Mouse (Mus musculus) liver, adult 10 weeks (tissue): ENCODE results near the gene Krtap4-7. TPM values are rescaled to one million over a fixed set of nuclear protein-coding genes. Genes with fewer than 3 reads are reported as not detected.

Source experiments
- polyA plus RNA-seq: library from polyadenylated mRNA; stranded (reverse); fragments of 350-450 nt; fragmentation: Illumina TruSeq; extraction: RNeasy Lipid Tissue Mini Kit (QIAGEN cat#74804); gene quantifications from one replicate; pipeline ENCODE4 v1.2.3, GENCODE M21; 2014; ENCODE audit warnings: low read depth, low replicate concordance

Krtap4-7 gene
- not detected for polyA plus RNA-seq

DNA sequence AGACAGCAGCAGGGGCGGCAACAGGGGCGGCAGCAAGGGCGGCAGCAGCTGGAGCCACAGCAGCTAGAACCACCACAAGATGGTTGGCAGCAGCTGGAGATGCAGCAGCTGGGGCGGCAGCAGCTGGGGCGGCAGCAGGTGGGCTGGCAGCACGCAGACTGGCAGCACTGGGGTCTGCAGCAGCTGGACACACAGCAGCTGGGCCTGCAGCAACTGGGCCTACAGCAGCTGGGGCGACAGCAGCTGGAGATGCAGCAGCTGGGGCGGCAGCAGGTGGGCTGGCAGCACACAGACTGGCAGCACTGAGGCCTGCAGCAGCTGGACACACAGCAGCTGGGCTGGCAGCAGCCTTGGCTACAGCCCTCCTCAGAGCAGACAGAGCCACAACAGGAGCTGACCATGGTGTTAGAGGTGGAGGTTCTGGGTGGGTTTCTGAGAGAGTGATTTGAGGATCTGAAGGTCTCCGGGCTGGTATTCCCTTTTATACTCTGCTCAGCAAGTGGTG, at the start of gene Krtap4-7:
Krtap4-7 (minus strand) TSS at position 455 of the 505 bp plus-strand sequence.

DNA sequence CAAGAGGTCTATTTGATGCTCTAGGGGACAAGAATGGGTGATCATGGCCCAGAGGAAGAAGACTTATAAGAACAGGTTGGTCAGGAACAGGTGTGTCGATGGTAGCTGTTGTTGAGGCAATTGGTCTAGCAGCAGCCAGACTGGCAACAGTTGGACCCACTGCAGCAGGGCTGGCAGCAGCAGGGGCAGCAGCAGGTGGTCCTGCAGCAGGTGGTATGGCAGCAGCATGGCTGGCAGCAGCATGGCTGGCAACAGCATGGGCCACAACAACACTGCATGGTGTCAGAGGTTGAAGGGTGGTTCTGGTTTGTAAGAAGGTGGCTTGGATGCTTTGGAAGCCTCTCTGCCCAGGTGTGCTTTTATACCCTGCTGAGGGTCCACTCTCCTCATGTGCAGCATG, 46.6 kb upstream of the Krtap4-7 start, which contains the start of gene Gm14190:
Gm14190 (minus strand) TSS at position 278 of the 400 bp plus-strand sequence.

DNA sequence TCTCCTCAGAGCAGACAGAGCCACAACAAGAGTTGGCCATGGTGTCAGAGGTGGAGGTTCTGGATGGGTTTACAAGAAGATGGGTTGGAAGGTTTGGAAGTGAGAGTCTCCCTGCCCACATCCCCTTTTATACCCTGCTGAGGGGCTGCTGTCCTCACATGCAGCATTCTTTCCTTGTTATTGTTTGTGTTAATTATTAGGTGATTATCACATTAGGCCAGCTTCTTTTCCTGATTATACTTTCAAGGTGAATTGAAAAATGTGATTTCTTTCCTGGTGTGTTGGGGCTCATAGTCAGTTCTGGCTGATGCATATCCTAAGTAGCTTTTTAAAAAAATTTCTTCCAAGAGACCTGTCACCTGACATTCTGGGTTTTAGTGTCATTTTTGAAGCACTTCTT, 22.0 kb upstream of the Krtap4-7 start, which contains the start of gene Krtap4-6:
Krtap4-6 (minus strand) TSS at position 101 of the 400 bp plus-strand sequence.

DNA sequence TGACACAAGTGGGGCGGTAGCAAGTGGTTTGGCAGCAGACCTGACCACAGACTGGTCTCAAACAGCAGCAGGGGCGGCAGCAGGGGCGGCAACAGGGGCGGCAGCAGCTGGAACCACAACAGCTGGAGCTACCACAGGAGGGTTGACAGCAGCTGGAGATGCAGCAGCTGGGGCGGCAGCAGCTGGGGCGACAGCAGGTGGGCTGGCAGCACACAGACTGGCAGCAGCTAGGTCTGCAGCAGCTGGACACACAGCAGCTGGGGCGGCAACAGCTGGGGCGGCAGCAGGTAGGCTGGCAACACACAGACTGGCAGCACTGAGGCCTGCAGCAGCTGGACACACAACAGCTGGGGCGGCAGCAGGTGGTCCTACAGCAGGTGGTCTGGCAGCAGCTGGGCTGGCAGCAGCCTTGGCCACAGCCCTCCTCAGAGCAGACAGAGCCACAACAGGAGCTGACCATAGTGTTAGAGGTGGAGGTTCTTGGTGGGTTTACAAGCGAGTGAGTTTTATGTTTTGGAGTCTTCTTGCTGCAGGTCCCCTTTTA, 14.7 kb upstream of the Krtap4-7 start, which contains the start of gene Gm11563:
Gm11563 (minus strand) TSS at position 494 of the 544 bp plus-strand sequence.

DNA sequence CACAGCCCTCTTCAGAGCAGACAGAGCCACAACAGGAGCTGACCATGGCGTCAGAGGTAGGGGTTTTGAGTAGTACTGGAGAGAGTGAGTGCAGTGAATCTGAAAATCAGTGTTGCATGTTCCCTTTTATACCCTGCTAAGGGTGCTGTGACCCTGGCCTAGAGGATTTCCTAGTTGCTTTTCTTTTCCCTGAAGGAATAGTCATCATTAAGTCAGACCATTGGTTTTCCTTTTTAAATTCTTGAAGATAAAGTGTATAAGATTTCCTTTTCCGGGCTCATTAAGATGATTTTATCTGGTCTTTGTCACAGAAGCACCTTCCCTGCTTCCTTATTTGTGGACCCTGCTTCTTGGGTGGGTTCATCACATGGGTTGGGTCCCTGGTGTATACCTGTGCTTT, 6.2 kb upstream of the Krtap4-7 start, which contains the start of gene Gm11555:
Gm11555 (minus strand) TSS at position 101 of the 400 bp plus-strand sequence.

DNA sequence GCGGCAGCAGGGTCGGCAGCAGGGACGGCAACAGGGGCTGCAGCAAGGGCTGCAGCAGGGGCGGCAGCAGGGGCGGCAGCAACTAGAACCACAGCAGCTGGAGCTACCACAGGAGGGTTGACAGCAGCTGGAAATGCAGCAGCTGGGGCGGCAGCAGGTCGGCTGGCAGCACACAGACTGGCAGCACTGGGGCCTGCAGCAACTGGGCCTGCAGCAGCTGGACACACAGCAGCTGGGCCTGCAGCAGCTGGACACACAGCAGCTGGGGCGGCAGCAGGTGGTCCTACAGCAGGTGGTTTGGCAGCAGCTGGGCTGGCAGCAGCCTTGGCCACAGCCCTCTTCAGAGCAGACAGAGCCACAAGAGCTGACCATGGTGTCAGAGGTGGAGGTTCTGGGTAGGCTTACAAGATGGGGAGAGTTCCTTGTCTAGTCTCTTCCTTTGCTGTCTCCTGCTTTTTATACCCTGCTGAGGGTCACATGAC, 9.2 kb downstream of the Krtap4-7 start, which contains the start of gene Krtap4-2:
Krtap4-2 (minus strand) TSS at position 432 of the 482 bp plus-strand sequence.

DNA sequence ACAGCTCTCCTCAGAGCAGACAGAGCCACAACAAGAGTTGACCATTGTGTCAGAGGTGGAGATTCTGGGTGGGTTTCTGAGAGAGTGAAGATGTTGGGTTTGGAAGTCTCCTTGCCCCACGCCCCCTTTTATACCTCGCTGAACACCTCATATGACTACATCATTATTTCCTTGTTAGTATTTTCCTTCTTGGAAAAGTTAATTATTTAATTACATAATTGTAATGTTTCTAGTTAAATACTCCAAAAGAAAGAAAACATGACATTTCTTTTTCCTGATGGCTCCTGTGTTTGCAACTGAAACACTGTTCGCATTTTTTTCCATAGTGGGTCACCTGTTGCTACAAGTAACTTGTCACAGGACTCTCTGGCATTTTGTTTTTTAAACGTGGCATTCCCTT, 15.8 kb downstream of the Krtap4-7 start, which contains the start of gene Krtap4-1:
Krtap4-1 (minus strand) TSS at position 101 of the 400 bp plus-strand sequence.

DNA sequence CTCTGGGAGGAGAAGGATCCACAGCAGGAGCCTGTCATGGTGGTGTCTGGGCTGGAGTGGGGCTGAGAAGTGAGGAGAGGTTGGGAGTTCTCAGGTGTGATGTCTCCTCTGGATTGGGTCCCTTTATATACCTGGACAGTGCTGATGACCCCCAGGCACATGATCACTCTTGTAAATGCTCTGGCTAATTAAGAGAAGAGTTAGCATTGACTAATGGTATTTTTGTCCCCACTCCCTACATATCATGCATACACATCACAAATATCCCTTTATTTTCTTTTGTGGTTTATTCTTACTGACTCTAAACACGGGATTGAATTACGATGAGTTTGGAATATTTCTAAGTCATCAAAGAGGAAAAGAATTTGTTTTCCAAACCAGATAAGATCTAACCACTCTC, 23.6 kb downstream of the Krtap4-7 start, which contains the start of gene Gm11562:
Gm11562 (minus strand) TSS at position 101 of the 400 bp plus-strand sequence.

DNA sequence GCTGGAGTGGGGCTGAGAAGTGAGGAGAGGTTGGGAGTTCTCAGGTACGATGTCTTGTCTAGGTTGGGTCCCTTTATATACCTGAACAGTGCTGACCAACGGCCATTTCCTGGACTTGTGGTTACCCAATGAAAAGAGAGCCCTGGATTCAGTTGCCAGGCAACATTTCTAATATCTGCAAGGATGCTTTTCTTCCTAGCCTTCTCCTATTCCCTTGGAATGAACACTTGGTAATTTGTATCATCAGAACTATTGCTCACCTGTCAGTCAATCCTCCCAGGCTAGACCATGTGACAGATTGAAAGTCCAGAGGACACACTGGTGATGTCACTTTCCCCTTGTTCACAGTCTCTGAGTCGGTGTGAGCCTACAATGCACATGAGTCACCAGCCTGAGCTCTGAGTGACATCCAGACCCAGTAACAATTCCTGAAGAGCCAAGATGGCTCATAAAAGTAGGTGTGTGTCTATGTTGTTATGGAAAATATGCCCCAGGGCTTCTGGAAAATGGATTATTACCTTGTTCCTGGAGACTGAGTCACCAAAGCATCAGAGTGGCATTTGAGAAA, 29.0 kb downstream of the Krtap4-7 start, which contains the start of gene Krtap2-4:
Krtap2-4 (minus strand) TSS at position 51 of the 568 bp plus-strand sequence.

DNA sequence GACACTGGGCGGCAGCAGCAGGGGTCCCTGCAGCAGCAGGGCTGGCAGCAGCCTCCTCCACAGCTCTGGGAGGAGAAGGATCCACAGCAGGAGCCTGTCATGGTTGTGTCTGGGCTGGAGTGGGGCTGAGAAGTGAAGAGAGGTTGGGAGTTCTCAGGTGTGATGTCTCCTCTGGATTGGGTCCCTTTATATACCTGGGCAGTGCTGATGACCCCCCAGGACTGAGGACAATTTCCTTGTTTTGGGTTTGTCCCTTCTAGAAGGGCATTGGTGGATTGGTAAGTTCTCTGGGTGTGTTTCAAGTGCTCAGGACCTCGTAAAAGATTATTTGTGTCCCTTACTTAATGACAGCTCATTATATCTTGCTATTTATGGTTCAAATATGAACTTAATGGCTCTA, 33.8 kb downstream of the Krtap4-7 start, which contains the start of gene Gm11937:
Gm11937 (minus strand) TSS at position 101 of the 400 bp plus-strand sequence.

DNA sequence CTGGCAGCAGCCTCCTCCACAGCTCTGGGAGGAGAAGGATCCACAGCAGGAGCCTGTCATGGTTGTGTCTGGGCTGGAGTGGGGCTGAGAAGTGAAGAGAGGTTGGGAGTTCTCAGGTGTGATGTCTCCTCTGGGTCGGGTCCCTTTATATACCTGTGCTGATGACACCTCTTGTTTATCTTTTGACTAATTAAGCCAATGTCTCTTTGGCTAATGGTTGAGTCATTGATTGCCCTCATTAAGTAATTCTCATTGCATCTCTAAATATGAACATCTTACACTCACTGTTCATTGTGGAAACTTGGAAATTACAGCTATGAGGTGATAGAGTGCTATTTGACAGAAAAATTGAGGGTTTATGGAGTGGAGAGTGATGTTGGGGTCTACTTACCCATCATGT, 40.7 kb downstream of the Krtap4-7 start, which contains the start of gene Gm11938:
Gm11938 (minus strand) TSS at position 101 of the 400 bp plus-strand sequence.

DNA sequence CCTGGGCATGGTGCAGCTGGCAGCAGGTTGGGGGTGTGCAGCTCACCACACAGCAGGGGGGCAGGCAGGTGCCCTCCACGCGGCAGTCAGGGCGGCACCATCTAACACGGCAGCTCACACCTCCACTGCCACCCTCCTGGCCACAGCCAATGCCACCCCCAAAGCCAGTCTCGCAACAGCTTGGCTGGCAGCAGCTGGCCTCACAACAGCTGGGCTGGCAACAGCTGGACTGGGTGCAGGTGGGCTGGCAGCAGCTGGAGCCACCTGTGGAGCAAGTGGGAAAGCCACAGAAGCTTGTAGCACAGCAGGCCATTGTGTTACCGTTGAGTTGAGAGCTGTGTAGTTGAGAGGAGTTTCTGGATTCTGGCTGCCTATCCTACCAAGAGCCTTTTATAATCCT, 46.1 kb downstream of the Krtap4-7 start, which contains the start of gene Krtap9-3:
Krtap9-3 (minus strand) TSS at position 364 of the 400 bp plus-strand sequence.

Other genes starting within 250 kb of the Krtap4-7 start
- not detected for gene Krt12, start 221.8 kb downstream of the Krtap4-7 start, polyA plus RNA-seq
- not detected for gene Krt20, start 205.9 kb downstream of the Krtap4-7 start, polyA plus RNA-seq
- 2.0 TPM for gene Krt23, start 151.0 kb downstream of the Krtap4-7 start, polyA plus RNA-seq
- gene Krt39, start 122.8 kb downstream of the Krtap4-7 start, polyA plus RNA-seq = not detected
- gene Krt40, start 100.9 kb downstream of the Krtap4-7 start, polyA plus RNA-seq = not detected
- not detected for gene Krtap3-3, start 93.2 kb downstream of the Krtap4-7 start, polyA plus RNA-seq
- gene Krtap3-2, start 87.2 kb downstream of the Krtap4-7 start, polyA plus RNA-seq = not detected
- gene Gm11939, start 84.6 kb downstream of the Krtap4-7 start, polyA plus RNA-seq = not detected
- not detected for gene Krtap3-1, start 77.5 kb downstream of the Krtap4-7 start, polyA plus RNA-seq
- gene Krtap1-5, start 63.1 kb downstream of the Krtap4-7 start, polyA plus RNA-seq = not detected
- gene Krtap1-4, start 60.4 kb downstream of the Krtap4-7 start, polyA plus RNA-seq = not detected
- gene Krtap1-3, start 52.8 kb downstream of the Krtap4-7 start, polyA plus RNA-seq = not detected
- not detected for gene Krtap9-3, start 46.0 kb downstream of the Krtap4-7 start, polyA plus RNA-seq
- gene Gm11938, start 40.8 kb downstream of the Krtap4-7 start, polyA plus RNA-seq = not detected
- not detected for gene Gm11937, start 33.9 kb downstream of the Krtap4-7 start, polyA plus RNA-seq
- not detected for gene Krtap2-4, start 29.2 kb downstream of the Krtap4-7 start, polyA plus RNA-seq
- gene Gm11562, start 23.7 kb downstream of the Krtap4-7 start, polyA plus RNA-seq = not detected
- gene Krtap4-1, start 15.9 kb downstream of the Krtap4-7 start, polyA plus RNA-seq = not detected
- not detected for gene Krtap4-2, start 9.0 kb downstream of the Krtap4-7 start, polyA plus RNA-seq
- not detected for gene Gm11555, start 6.1 kb upstream of the Krtap4-7 start, polyA plus RNA-seq
- gene Gm11563, start 14.9 kb upstream of the Krtap4-7 start, polyA plus RNA-seq = not detected
- not detected for gene Krtap4-6, start 21.9 kb upstream of the Krtap4-7 start, polyA plus RNA-seq
- gene Gm14190, start 46.7 kb upstream of the Krtap4-7 start, polyA plus RNA-seq = not detected
- gene Gm14180, start 90.2 kb upstream of the Krtap4-7 start, polyA plus RNA-seq = not detected
- gene Gm11595, start 128.8 kb upstream of the Krtap4-7 start, polyA plus RNA-seq = not detected
- gene Krtap4-8, start 136.6 kb upstream of the Krtap4-7 start, polyA plus RNA-seq = not detected
- gene Krtap4-9, start 141.1 kb upstream of the Krtap4-7 start, polyA plus RNA-seq = not detected
- gene Gm11596, start 149.4 kb upstream of the Krtap4-7 start, polyA plus RNA-seq = not detected
- not detected for gene Gm11569, start 154.8 kb upstream of the Krtap4-7 start, polyA plus RNA-seq
- gene Gm11554, start 160.4 kb upstream of the Krtap4-7 start, polyA plus RNA-seq = not detected
- not detected for gene Krtap4-13, start 165.8 kb upstream of the Krtap4-7 start, polyA plus RNA-seq
- not detected for gene Gm11564, start 171.6 kb upstream of the Krtap4-7 start, polyA plus RNA-seq
- gene 2300003K06Rik, start 194.0 kb upstream of the Krtap4-7 start, polyA plus RNA-seq = not detected
- not detected for gene Krtap4-16, start 207.5 kb upstream of the Krtap4-7 start, polyA plus RNA-seq
- not detected for gene Gm11568, start 213.8 kb upstream of the Krtap4-7 start, polyA plus RNA-seq
- gene Gm11559, start 220.4 kb upstream of the Krtap4-7 start, polyA plus RNA-seq = not detected
- not detected for gene Krtap9-1, start 229.3 kb upstream of the Krtap4-7 start, polyA plus RNA-seq
- gene Gm11567, start 235.1 kb upstream of the Krtap4-7 start, polyA plus RNA-seq = not detected